Mouse (Mus musculus): ENCODE data around the gene Xrn2. TPM values are rescaled to one million over a fixed set of nuclear protein-coding genes. Genes with fewer than 3 reads are reported as not detected.

Xrn2 gene
- total RNA-seq, 2 experiments from 2014 or later, result 11.8 to 12.5 TPM

DNA sequence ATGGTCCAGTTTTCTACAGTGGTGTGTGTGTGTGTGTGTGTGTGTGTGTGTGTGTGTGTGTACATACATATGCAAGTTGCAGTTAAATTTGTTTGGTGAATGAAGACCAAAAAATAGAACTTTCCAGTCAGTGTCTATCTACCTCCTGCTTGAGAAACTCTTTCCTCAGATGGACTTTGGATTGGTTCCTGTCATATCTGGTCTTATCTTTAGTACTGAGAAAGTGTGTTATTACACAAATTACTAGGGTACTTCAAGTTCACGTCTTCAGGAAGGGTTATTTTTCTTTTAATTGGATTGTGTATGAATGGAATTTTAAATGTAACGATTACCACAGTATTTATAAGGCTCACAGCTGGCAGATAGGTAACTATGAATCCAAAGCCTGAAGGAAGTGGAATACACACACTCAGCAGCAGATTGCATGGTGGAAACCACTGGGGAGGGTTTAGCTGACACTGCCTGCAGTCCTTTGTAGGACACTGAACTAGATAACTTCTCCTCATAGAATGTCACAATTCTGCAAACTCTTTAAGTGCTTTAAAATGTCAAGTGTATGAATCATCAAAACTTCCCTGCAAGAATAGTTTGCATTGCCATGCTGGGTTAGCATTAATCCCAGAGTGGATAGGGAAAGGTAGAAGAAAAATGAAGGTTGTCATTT lies 40.6 kb downstream of the Xrn2 start:
- DNase-seq (ENCODE audit: low spot score), result no peak

DNA sequence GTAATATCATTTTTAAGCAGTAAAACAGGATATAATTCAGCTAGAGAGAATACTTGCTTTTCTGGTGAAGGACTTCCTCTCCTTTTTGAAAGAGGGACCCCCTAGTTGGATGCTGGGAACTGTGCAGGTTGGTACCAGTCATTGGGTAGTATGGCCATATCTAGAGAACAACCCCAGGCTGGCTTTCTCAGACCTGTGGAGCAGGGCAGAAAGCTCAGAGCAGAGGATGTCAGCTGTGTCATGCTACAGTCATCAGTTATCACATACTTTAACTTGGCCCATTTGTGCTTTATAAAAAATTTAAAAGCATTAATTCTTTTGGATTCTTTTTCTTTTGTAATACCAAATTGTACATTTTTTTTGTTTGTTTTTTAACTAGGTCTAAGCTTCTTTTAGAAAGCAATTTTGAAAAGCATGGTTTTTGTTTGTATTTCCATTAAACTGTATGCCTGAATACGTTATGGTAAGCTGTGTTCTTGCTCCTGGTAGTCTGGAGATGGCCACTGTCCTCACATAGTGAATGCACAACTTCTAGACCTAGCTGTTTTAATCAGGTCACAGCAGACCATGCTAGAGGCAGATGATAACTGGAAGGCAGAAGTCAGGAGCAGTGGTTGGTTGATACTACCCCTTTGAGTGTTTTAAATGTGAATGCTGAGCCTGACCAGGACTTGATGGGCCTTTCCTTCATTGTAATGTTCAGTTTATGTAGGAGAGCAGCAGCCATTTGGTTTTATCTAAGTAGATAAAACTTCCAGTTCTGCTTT lies 54.9 kb downstream of the Xrn2 start:
- DNase-seq (ENCODE audit: low spot score), result no peak

DNA sequence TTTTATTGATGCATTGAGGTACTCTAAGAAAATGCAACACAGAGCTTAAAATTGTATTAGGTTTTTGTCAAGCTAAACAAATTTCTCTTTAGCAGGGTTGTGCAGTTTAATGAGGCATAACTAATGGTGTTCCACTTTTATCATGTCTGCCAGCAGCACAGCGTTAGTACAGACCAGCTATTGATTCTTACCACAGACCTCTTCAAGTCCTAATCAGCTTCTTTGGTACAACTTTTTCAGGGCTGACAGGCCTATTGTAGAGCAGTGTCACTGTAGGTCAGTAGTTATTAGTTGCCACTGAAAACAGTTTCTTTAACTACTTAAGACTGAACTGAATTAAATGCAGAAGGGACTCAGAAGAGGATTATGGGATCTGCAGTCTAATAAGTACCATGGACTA lies 56.3 kb downstream of the Xrn2 start:
- no peak for DNase-seq (ENCODE audit: low spot score)

DNA sequence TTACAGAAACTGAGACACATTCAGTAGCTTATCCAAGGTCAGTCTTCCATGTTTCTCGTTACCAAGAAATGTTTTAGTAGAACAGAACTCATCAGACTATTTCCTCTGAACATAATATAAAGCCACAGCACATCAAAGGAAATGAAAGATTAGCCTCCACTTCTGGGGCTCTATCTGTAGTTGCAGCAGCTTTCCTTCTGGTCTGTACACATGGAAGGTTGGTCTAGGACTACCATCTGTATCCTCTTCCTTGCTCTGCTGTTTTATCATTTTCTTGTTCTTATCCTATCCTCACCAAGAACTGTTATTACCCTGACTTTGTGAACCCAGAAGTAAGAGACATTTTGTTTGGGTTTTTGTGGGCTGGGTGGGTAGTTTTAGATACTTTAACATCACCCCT lies 57.5 kb downstream of the Xrn2 start:
- DNase-seq (ENCODE audit: low spot score), result no peak

DNA sequence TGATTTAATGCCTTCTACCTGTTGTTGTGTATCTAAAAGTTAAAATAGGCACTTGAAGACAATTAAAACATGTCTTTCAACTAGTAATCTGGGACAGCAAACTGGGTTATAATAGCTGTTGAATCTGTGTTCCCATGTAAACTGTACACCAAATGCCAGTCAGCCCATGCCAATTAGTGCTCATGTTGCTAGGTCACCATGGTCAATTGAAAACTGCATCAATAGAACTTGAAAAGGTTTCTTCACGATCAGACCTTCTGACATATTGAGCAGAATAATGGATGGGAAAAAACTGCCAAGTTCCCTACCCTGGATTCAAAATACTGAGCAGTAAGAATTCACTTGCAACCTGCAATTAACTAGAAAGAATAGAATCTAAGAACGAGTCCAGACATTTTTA lies 61.2 kb downstream of the Xrn2 start:
- no peak for DNase-seq (ENCODE audit: low spot score)

DNA sequence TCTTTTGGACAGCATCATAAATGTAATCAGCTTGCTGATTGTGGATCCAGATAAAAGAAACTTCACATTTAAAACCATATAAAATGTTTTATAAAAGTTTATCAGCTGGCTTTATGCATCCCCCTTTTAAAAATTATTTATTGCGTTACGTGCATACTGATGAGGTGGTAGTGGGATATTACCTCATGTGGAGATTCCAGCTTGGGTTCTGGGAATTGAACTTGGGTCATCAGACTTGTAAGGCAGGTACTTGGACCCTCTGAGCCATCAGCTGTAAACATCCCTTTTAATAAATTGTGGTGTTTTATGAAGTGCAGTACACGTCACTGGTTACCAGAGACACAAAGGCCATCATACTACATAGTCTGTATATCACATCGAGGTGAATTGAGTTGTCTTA lies 61.6 kb downstream of the Xrn2 start:
- DNase-seq (ENCODE audit: low spot score), result no peak

DNA sequence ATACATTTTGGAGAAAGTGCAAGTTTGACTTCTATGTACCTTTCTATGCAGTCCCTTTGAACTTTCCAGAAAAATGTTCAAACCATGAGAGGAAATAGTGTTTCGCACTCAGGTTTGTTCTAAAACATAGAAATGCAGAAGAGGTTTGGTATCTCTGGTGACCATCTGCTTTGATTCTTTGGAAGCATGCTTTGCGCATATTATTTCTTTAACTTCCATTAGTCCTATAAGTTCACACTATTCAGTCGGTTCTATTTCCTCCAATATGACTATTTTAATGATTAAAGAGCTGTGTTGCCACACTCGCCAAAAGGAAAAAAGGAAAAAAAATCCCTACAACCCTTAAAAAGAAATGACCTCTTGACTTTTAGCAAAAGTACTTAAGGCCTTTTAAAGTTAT lies 69.6 kb downstream of the Xrn2 start:
- no peak for DNase-seq (ENCODE audit: low spot score)

DNA sequence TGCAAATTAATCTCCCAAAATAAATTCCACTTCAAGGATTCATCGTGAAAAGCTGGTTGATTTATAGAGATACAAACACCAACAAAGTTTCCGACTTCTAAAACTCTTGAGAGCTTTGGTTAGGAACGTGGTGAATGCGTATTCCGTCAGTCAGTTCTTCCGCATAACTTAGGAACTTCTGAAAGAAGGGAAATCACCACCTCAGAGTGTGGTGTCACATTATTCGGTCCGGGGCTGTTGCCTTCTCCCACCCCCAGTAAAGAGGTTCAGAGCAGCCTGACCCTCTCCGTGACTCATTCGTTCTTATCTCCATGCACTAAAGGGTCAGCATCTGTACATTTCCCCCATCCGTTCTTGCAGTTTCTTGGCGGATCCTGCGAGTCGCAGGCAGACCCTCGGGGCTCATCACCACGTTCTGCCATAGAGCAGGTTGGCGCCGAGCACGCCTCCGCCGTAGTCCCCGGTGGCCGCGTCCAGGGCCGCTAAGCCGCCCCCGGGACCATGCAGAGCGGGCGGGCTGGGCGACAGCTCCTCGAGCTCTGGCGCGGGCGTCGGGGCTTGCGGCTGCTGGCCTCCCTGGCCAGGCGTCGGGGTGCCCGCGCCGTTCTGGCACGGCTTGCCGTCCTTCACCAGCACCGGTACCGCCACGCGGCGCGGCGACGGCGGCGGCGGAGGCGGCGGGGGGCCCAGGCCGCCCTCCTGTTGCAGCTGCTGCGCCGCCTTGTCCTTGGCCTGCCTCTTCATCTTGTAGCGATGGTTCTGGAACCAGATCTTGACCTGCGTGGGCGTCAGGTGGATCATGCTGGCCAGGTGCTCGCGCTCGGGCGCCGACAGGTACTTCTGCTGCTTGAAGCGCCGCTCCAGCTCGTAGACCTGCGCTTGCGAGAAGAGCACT lies 70.9 kb downstream of the Xrn2 start:
- no peak for DNase-seq (ENCODE audit: low spot score)

DNA sequence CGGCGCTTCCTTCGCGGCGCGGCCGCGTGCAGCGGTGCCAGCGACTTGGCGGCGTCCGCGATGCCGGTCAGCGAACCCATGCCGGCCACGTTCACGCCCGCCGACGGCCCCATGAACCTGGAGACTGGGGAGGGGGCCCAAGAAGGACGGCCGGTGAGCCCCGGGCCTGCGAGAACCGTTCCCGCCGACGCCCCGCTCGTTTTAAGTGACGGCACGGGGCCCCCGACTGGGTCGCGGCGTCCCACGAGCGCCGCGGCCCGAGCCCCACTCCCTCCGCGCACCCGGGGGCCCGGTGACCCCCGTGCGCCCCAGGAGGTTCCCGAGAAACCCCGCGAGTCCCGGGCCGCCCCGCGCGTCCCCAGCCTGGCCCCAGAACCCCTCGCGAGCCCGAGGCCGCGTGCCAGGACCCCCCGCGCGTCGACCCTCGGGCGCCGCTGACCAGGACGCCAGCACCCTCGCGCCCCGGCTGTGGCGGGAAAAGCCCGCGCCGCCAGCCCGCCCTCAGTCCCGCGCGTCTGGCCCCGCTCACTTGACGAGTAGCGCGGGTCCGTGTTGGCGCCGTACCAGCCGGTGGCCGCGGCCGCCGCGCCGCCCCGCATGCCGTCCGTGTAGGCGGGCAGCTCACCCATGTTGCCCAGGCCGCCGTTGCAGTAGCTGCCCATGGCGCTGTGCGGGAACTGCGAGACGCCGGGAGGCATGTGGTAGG lies 71.7 kb downstream of the Xrn2 start:
- no peak for DNase-seq (ENCODE audit: low spot score)

DNA sequence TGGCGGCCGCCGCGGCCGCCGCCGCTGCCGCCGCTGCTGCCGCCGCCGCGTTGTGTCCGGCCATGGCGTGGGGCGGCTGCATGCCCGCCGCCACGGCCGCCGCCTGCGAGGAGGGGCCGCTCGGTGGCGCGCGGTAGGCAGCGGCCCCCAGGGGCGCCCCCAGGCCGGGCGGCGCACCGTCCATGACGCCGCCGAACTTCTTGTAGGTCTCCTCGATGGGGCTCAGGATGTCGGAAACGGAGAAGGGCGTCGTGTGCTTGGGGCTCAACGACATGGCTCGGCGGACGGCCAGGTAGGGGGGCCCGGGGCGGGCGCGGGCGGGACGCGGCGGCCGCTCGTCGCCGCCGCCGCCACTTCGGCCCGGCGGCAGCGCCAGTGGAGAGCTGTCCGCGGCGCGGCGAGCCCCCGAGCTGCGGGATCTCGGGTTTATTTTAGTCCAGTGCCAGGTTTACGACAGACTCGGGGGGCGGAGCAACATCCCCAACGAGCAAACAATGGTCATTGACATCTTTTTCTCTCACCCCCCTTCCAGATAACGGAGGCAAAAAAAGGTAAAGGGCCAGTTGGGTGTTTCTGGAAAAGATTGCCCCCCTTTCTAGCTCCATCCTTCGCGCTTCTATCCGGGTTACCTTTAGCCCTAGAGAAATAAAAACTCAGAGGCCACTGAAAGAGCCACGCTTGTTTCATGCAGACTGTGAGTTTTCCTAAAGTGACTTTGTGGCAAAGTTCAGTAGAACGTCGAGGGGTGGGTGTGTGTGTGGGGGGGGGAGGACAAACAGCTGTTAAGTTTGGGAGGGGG lies 72.5 kb downstream of the Xrn2 start, which contains the start of gene Nkx2-4:
TSS of gene Nkx2-4 (minus strand) at position 374 of the 799 bp plus-strand sequence.
- DNase-seq (ENCODE audit: low spot score), result no peak

DNA sequence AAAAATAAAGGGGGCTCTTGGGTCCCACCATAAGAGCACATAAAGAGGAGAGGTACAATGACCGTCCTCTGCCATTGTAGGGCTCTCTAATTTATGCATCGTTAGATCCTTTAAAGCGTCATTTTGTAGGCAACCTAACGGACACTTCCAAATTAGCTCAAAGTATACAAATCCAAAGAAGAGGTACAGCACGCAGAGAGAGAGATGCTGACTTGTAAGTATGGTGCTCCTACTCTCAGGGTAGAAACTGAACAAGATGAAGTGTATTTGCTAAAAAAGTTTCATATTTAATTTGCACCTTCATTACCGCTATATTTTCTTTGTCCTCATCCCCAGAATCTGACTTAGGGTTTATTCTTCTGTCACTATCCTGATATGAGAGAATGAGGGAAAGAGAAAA lies 73.1 kb downstream of the Xrn2 start:
- no peak for DNase-seq (ENCODE audit: low spot score)

DNA sequence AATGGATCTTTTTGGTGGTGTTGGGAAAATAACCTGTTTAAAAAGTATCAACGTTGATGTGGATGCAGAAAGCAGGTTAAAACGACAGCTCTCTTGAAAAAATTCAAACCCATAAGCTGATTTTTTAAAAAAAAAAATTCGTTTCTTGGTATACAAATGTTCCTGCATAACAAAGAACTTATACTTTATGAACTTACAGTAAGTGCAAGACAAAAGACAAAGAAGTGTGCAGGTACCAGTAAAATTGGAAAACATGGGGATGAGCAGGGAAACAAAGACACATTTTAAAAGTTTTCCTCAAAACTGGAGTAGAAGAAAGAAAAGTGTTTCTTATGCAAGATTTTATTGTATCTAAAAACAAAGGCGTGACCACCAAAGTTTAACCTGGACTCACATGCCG lies 73.6 kb downstream of the Xrn2 start:
- no peak for DNase-seq (ENCODE audit: low spot score)

DNA sequence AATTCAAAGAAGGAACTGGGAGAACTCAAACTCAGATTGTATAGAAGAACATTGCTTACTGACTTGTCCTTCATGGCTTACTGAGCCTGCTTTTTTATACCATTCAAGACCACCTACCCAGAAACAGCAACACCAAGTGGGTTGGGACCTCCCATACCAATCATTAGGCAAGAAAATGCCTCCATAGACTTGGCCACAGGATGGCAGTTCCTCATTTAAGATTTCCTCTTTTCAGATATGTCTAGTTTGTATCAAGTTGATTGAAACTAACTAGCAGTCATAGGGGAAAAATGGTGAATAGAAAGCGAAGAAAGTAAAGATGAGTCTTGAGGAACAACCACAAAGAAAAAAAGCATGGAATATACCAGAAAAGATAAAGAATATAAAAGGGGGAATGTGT lies 106.9 kb downstream of the Xrn2 start:
- DNase-seq (ENCODE audit: low spot score), result no peak

DNA sequence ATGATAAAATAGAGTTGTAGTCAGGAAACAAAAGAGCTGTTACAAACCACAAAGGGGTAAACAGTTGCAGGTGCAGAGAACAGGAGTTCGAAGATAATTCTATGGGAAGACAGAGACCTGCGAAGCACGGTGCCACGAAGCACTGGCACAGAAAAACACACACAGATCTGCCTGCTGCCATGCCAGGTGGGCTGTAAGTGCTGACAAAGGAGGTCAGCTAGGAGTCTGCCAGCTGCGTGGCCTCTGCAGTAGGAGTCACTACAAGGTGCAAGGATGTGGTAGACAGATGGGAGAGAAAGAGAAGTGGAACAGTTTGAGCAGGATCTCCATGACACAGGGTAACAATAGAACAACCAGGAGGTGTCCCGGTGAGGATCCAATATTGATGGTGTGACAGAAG lies 114.6 kb downstream of the Xrn2 start:
- no peak for DNase-seq (ENCODE audit: low spot score)

Other genes with a start within 250 kb of the Xrn2 start
- 10 to 100 TPM; 57.5 to 59.5 TPM for gene Kiz, start 157.1 kb upstream of the Xrn2 start, total RNA-seq (2021)
- not detected for gene Nkx2-4, start 72.4 kb downstream of the Xrn2 start, total RNA-seq (2021)
- gene Nkx2-2, start 181.2 kb downstream of the Xrn2 start, total RNA-seq (2021), result not detected